Mouse (Mus musculus): ENCODE measurements at regions not wholly inside any gene's neighbourhood (a gene's known extent, or its start where the extent isn't known, plus 50 kb on each side); places are given as distances from the start of the nearest gene placed in this dataset.

- DNase-seq, result no peak
Observed at GRCm38 (mm10) chr10:99900955-99901835, 114.2 kb upstream of the Kitl start.

GRCm38 (mm10) chr10:99893999-99894398 is 121.4 kb upstream of the Kitl start:
- no peak for DNase-seq

- DNase-seq, result no peak
Observed at GRCm38 (mm10) chr10:99891899-99892298, 123.5 kb upstream of the Kitl start.

GRCm38 (mm10) chr10:99881901-99882300 is 122.4 kb upstream of the Csl start:
- DNase-seq, result no peak

- no peak for DNase-seq
Observed at GRCm38 (mm10) chr10:99879362-99879761, 119.9 kb upstream of the Csl start.

GRCm38 (mm10) chr10:99864711-99865110 is 105.3 kb upstream of the Csl start:
- no peak for DNase-seq

GRCm38 (mm10) chr10:99860322-99861089 is 101.0 kb upstream of the Csl start:
- no peak for DNase-seq

- DNase-seq, result no peak
Observed at GRCm38 (mm10) chr10:99844110-99844509, 84.7 kb upstream of the Csl start.

- DNase-seq, result peak; percentile 3 to 52
Observed at GRCm38 (mm10) chr10:99841167-99841843, 81.8 kb upstream of the Csl start.

GRCm38 (mm10) chr10:99840179-99840876 is 80.9 kb upstream of the Csl start:
- peak; percentile 21 to 43 for DNase-seq

GRCm38 (mm10) chr10:99836835-99837412 is 77.5 kb upstream of the Csl start:
- DNase-seq, result peak in 1 of 2 experiments; percentile 29

GRCm38 (mm10) chr10:99834905-99835633 is 75.6 kb upstream of the Csl start:
- DNase-seq, result no peak

- DNase-seq, result no peak
Observed at GRCm38 (mm10) chr10:99829974-99830373, 70.5 kb upstream of the Csl start.

- no peak for DNase-seq
Observed at GRCm38 (mm10) chr10:99827476-99827875, 68.0 kb upstream of the Csl start.

- DNase-seq, result no peak
Observed at GRCm38 (mm10) chr10:99825881-99826280, 66.4 kb upstream of the Csl start.

- no peak for DNase-seq
Observed at GRCm38 (mm10) chr10:99812069-99812650, 52.7 kb upstream of the Csl start.

- no peak for DNase-seq
Observed at GRCm38 (mm10) chr10:99811430-99811829, 52.0 kb upstream of the Csl start.
